Mouse (Mus musculus) limb, embryonic 13.5 days (tissue): ENCODE data around the gene Lsg1. TPM values are rescaled to one million over a fixed set of nuclear protein-coding genes. Genes with fewer than 3 reads are reported as not detected.

Experiments used
- ATAC-seq: fragments of 200-750 bp; cut with Nextera tagmentation; 2 replicates; pipeline ENCODE4 v1.8.0; 2017; ENCODE audit warnings: low read depth, moderate number of reproducible peaks, moderate TSS enrichment; ENCODE audit not compliant: low FRiP score
- H3K27ac ChIP-seq: fragments of 300-500 bp; sonication (generic); 2 replicates; pipeline ENCODE4 v1.5.1; 2015; ENCODE audit warnings: inconsistent platforms, mild to moderate bottlenecking, moderate library complexity
- H3K27me3 ChIP-seq: fragments of 300-500 bp; sonication (generic); 2 replicates; pipeline ENCODE4 v1.6.1; 2015; ENCODE audit warnings: mild to moderate bottlenecking, inconsistent platforms
- H3K36me3 ChIP-seq: fragments of 300-500 bp; sonication (generic); 2 replicates; pipeline ENCODE4 v1.6.1; 2015; ENCODE audit warnings: inconsistent platforms, mild to moderate bottlenecking, moderate library complexity
- H3K4me1 ChIP-seq: fragments of 300-500 bp; sonication (generic); 2 replicates; pipeline ENCODE4 v1.6.1; 2015; ENCODE audit warnings: inconsistent platforms
- H3K4me2 ChIP-seq: fragments of 300-500 bp; sonication (generic); replicated peaks from 2 replicates; pipeline ENCODE4 v1.6.1; 2015; ENCODE audit warnings: inconsistent platforms, mild to moderate bottlenecking, moderate library complexity
- H3K4me3 ChIP-seq: fragments of 300-500 bp; sonication (generic); 2 replicates; pipeline ENCODE4 v1.5.1; 2015; ENCODE audit warnings: moderate library complexity, mild to moderate bottlenecking, inconsistent platforms
- H3K9ac ChIP-seq: fragments of 300-500 bp; sonication (generic); 2 replicates; pipeline ENCODE4 v1.6.1; 2015; ENCODE audit warnings: mild to moderate bottlenecking, inconsistent platforms
- H3K9me3 ChIP-seq: fragments of 300-500 bp; sonication (generic); 2 replicates; pipeline ENCODE4 v1.6.1; 2016; ENCODE audit warnings: inconsistent platforms
- WGBS: fragments of 180-500 bp; shearing (Covaris S2); methylation state at CpG from one replicate; pipeline ENCODE4 v1.1.7; 2015; 5-methylcytosine and 5-hydroxymethylcytosine counted together
- polyA plus RNA-seq: library from polyadenylated mRNA; unstranded; fragments of >200 nt; fragmentation: Nextera tagmentation; extraction: Ambion mirVana; gene quantifications from 2 replicates; pipeline ENCODE4 v1.2.1, GENCODE M21; 2015

Gene Lsg1
- polyA plus RNA-seq: 75.7 and 81.8 TPM in 2 replicates

GRCm38 (mm10) chr16:30587494-30588327 is at the start of gene Lsg1:
Lsg1 (minus strand) TSS chr16:30587592.
- WGBS: 3% methylated on average over 35 of the region's 35 CpGs
- Histone ChIP-seq H3K27ac (no peak within 1 kb of the TSS; the same call in 1 of the 2 replicates), H3K27me3 (no peaks in the 10 kb centered on the region), H3K9ac (peak within 1 kb of the TSS; percentile 83), H3K4me2 (peak within 1 kb of the TSS; percentile 94), H3K36me3 (peaks cover 29% of the 10 kb centered on the region), H3K9me3 (no peaks in the 10 kb centered on the region), H3K4me3 (peak within 1 kb of the TSS; percentile 90), H3K4me1 (peaks cover 13% of the 10 kb centered on the region)
- ATAC-seq: peak; percentile 96

GRCm38 (mm10) chr16:30633906-30634746 is 46.7 kb upstream of the Lsg1 start:
- Histone ChIP-seq H3K4me3 (no peak overlapping the region), H3K4me1 (peaks cover 11% of the 10 kb centered on the region; the same call in 1 of the 2 replicates), H3K9me3 (no peaks in the 10 kb centered on the region), H3K4me2 (no peak overlapping the region), H3K27ac (no peak overlapping the region), H3K9ac (no peak overlapping the region), H3K36me3 (no peaks in the 10 kb centered on the region), H3K27me3 (no peaks in the 10 kb centered on the region)
- ATAC-seq: no peak
- WGBS: 50% methylated on average over 8 of the region's 8 CpGs

GRCm38 (mm10) chr16:30629509-30629908 is 42.1 kb upstream of the Lsg1 start:
- Histone ChIP-seq H3K9ac (no peak overlapping the region), H3K27me3 (no peaks in the 10 kb centered on the region), H3K9me3 (no peaks in the 10 kb centered on the region), H3K36me3 (no peaks in the 10 kb centered on the region), H3K4me2 (no peak overlapping the region), H3K27ac (no peak overlapping the region), H3K4me3 (no peak overlapping the region), H3K4me1 (peaks cover 8% of the 10 kb centered on the region; the same call in 1 of the 2 replicates)
- ATAC-seq: no peak
- WGBS: 89% methylated on average over 5 of the region's 5 CpGs

GRCm38 (mm10) chr16:30628401-30628800 is 41.0 kb upstream of the Lsg1 start:
- Histone ChIP-seq H3K4me1 (no peaks in the 10 kb centered on the region), H3K4me3 (no peak overlapping the region), H3K27ac (no peak overlapping the region), H3K36me3 (no peaks in the 10 kb centered on the region), H3K9ac (no peak overlapping the region), H3K4me2 (no peak overlapping the region), H3K9me3 (no peaks in the 10 kb centered on the region), H3K27me3 (no peaks in the 10 kb centered on the region)
- no peak for ATAC-seq
- 46% methylated on average over 6 of the region's 6 CpGs for WGBS

GRCm38 (mm10) chr16:30627586-30628337 is 40.4 kb upstream of the Lsg1 start:
- no peaks in the 10 kb centered on the region for H3K36me3 ChIP-seq
- WGBS: 68% methylated on average over 11 of the region's 11 CpGs
- H3K9ac ChIP-seq: no peak overlapping the region
- no peak overlapping the region for H3K27ac ChIP-seq
- no peaks in the 10 kb centered on the region for H3K27me3 ChIP-seq
- H3K4me2 ChIP-seq: no peak overlapping the region
- no peaks in the 10 kb centered on the region for H3K4me1 ChIP-seq
- no peak overlapping the region for H3K4me3 ChIP-seq
- H3K9me3 ChIP-seq: no peaks in the 10 kb centered on the region
- ATAC-seq: no peak

GRCm38 (mm10) chr16:30624640-30625039 is 37.2 kb upstream of the Lsg1 start:
- Histone ChIP-seq H3K4me3 (no peak overlapping the region), H3K9ac (no peak overlapping the region), H3K9me3 (no peaks in the 10 kb centered on the region), H3K4me2 (no peak overlapping the region), H3K27me3 (no peaks in the 10 kb centered on the region), H3K4me1 (no peaks in the 10 kb centered on the region), H3K27ac (no peak overlapping the region), H3K36me3 (no peaks in the 10 kb centered on the region)
- ATAC-seq: no peak
- WGBS: 69% methylated on average over 2 of the region's 2 CpGs

- Histone ChIP-seq H3K36me3 (no peaks in the 10 kb centered on the region), H3K9me3 (no peaks in the 10 kb centered on the region), H3K4me3 (no peak overlapping the region), H3K9ac (no peak overlapping the region), H3K27ac (no peak overlapping the region), H3K27me3 (no peaks in the 10 kb centered on the region), H3K4me1 (no peaks in the 10 kb centered on the region), H3K4me2 (no peak overlapping the region)
- 73% methylated on average over 7 of the region's 7 CpGs for WGBS
- ATAC-seq: no peak
Measured at GRCm38 (mm10) chr16:30623645-30624044, 36.3 kb upstream of the Lsg1 start.

- no peak overlapping the region for H3K27ac ChIP-seq
- no peak overlapping the region for H3K4me2 ChIP-seq
- H3K9ac ChIP-seq: no peak overlapping the region
- no peaks in the 10 kb centered on the region for H3K27me3 ChIP-seq
- WGBS: 82% methylated on average over 3 of the region's 3 CpGs
- H3K4me3 ChIP-seq: no peak overlapping the region
- H3K4me1 ChIP-seq: 0 out of 2 replicates have a peak, but pooled peaks cover 4% of the 10 kb centered on the region
- no peaks in the 10 kb centered on the region for H3K9me3 ChIP-seq
- no peaks in the 10 kb centered on the region for H3K36me3 ChIP-seq
- ATAC-seq: no peak
Measured at GRCm38 (mm10) chr16:30616281-30616680, 28.9 kb upstream of the Lsg1 start.

- Histone ChIP-seq H3K9me3 (no peaks in the 10 kb centered on the region), H3K4me3 (no peak overlapping the region), H3K4me1 (0 out of 2 replicates have a peak, but pooled peaks cover 4% of the 10 kb centered on the region), H3K36me3 (no peaks in the 10 kb centered on the region), H3K4me2 (no peak overlapping the region), H3K27ac (no peak overlapping the region), H3K27me3 (no peaks in the 10 kb centered on the region), H3K9ac (no peak overlapping the region)
- 24% methylated on average over 6 of the region's 6 CpGs for WGBS
- ATAC-seq: no peak
Measured at GRCm38 (mm10) chr16:30614705-30615317, 27.4 kb upstream of the Lsg1 start.

- Histone ChIP-seq H3K27ac (no peak overlapping the region), H3K4me2 (no peak overlapping the region), H3K4me1 (0 out of 2 replicates have a peak, but pooled peaks cover 4% of the 10 kb centered on the region), H3K27me3 (no peaks in the 10 kb centered on the region), H3K9me3 (no peaks in the 10 kb centered on the region), H3K36me3 (no peaks in the 10 kb centered on the region), H3K9ac (no peak overlapping the region), H3K4me3 (no peak overlapping the region)
- ATAC-seq: no peak
- WGBS: 36% methylated on average over 5 of the region's 5 CpGs
Measured at GRCm38 (mm10) chr16:30614122-30614521, 26.7 kb upstream of the Lsg1 start.

GRCm38 (mm10) chr16:30613122-30613521 is 25.7 kb upstream of the Lsg1 start:
- H3K9ac ChIP-seq: no peak overlapping the region
- no peak for ATAC-seq
- no peak overlapping the region for H3K4me3 ChIP-seq
- no peaks in the 10 kb centered on the region for H3K36me3 ChIP-seq
- WGBS: 73% methylated on average over 7 of the region's 7 CpGs
- no peak overlapping the region for H3K27ac ChIP-seq
- no peak overlapping the region for H3K4me2 ChIP-seq
- H3K9me3 ChIP-seq: no peaks in the 10 kb centered on the region
- no peaks in the 10 kb centered on the region for H3K27me3 ChIP-seq
- 0 out of 2 replicates have a peak, but pooled peaks cover 4% of the 10 kb centered on the region for H3K4me1 ChIP-seq
